Mouse (Mus musculus) thymus, postnatal 10 days (tissue): ENCODE results near the gene Tstd1.
A peak's percentile ranks its signal among the peaks of the same experiment; 100 is the strongest.

Experiments used
- DNase-seq, 2 experiments: peaks; one replicate each; pipeline ENCODE4 v3.0.0; 2021; ENCODE audit warnings: low spot score in 2 of 2

The Tstd1 gene

DNA sequence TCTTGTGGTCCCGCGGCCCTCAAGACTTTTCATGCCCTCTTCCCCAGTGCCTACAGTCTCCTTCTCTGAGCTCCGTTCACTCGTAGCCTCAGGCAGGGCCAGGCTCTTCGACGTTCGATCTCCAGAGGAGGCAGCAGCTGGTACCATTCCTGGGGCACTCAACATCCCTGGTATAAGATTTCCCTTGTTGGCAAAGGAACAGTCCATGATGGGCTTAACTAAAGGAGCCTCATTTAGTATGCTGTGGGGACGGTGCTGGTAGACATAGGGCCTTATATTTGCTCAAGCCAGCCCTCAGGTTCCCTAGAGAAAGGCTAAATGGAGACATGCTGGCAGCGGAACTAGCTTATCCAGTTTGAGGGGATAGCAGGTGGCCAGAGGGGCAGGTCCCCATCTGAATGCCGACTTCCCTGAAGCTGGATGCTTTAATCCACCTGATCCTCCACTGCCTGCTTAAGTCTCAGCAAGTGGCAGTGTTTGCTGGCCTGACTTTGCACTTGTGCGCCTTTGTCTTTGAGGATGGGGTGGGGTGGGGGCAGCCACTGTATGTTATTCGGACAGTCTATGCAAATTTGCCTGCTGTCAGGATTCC lies 715 bp downstream of the Tstd1 start:
- no peak for DNase-seq

- no peak for DNase-seq
These were observed 1.2 kb downstream of the Tstd1 start for GRCm38 (mm10) chr1:171419905-171420304.

DNA sequence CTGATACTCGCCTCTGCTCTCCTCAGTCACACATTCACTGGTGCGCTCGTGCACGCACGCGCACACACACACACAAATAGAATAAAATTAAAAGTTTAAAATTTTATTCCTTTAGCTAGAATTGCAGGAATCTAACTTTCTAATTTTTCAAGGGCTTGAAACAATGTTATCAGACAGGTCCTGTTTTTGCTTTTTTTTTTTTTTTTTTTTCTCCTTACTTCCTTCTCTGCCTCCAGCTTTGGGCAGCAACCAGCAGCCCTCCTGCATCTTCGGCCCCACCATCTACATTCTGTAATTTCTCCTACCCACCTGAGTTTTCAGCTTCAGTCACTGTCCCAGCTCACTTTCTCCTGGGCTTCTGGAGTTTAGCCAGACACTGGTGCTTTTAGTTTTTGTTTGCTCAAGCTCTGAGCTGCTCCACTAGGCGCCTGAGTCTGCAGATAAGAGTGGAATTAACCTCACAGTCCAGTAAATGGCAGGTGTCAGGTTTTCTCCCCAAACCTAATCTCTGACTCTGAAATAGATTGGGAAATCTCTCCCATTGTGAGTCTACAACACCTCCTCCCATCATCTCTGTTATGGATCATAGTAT lies 3.9 kb downstream of the Tstd1 start:
- DNase-seq, result no peak

DNA sequence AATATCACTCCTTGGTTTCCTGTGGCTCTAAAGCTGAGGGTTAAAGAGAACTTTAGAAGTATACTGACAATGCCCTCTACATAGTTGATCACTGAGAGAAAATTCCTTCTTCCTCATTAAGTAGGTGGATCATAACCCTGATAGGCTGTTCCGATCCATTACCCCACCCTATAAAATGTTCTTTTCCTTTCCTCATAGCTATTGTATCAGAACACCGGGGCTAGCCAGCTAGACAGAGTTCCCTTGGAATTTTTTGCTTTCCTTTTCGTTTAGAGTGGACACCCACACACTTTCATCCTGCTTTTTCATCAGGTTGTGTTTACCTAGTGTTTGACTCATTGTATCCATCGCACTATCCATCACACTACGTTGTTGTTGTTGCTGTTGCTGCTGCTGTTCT lies 6.0 kb downstream of the Tstd1 start:
- DNase-seq, result no peak

DNA sequence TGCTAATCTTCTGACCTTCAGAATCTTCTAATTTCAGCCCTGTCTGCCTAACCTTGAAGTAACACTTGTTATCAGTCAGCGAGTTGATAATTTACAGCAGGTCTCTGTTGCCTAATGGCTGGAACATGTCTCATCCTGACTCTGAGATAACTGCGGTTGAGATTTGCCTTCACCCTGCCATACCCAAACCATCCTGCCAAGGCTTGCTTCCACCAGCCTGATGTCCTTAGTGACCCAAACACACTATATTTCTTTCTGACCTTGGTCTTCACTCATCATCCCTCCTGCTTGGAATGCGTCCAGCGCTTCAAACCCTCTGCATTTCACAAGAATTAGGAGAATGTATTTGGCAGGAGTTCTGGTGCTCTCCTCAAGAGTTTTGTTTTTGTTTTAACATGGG lies 6.5 kb downstream of the Tstd1 start:
- DNase-seq, result no peak

GRCm38 (mm10) chr1:171432158-171432557 lies 13.5 kb downstream of the Tstd1 start:
- no peak for DNase-seq

DNA sequence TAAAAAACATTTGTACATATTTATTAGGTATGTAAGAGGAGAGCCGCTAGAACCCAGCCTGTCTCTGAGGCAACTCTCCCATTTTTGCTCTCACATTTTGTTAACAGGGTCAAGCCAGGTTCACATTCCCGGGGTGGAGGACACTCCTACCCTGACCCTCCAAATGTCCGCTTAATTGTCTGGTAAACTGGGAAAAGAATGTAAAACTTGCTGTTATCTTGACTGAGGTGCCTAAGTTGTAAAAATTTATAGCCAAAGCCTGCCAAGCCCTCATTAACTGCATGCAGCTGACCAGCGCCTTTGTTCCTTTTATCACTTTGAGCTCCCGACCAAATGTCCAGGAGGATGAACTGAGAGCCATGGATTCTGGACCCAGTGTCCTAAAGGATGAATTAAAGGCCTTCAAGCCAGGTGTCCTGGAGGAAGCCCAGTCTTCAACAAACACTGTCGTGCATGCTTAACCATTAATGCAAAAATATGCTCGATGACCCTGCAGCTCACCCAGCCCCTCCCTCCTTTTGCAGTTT lies 16.7 kb downstream of the Tstd1 start:
- DNase-seq, result no peak

GRCm38 (mm10) chr1:171435974-171436373 lies 17.3 kb downstream of the Tstd1 start:
- no peak for DNase-seq

DNA sequence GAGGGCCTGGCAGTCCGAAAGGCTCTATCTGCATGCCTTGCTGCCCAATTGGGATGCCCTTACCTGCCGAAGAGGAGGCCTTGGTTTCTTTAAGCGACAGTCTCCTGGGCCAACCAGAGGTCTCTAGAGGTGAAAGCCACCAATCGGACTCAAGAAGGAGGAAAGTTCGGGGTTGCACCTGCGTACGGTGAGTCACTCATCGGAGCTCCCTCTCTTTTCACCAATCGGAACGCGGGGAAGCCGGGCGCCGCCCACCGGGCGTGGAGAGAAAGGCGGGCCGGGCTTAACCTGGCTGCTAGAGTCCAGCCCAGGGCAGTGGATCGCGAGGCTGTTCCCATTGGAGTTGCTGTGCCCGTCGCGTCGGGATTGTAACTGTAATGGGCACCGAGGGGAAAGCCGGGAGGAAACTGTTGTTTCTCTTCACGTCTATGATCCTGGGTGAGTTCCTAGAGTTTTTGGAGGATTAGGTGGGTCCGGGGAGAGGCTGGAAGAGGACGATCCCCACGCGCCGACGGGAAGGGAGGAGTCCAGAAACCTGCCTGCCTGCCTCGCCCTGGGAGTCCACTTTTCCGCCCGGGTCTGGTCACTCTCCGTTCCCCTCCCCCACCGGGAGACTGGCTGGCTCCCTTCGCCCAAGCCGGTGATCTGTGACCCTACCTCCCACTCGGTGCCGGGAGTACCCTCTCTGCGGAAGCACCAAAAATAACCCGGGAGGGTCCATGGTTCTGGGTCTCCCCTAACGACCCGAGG lies 18.8 kb downstream of the Tstd1 start, which contains the start of gene F11r:
Gene F11r, plus strand, starts transcription at position 272 of the 750 bp plus-strand sequence.
- peak; percentile 29 to 44 for DNase-seq

DNA sequence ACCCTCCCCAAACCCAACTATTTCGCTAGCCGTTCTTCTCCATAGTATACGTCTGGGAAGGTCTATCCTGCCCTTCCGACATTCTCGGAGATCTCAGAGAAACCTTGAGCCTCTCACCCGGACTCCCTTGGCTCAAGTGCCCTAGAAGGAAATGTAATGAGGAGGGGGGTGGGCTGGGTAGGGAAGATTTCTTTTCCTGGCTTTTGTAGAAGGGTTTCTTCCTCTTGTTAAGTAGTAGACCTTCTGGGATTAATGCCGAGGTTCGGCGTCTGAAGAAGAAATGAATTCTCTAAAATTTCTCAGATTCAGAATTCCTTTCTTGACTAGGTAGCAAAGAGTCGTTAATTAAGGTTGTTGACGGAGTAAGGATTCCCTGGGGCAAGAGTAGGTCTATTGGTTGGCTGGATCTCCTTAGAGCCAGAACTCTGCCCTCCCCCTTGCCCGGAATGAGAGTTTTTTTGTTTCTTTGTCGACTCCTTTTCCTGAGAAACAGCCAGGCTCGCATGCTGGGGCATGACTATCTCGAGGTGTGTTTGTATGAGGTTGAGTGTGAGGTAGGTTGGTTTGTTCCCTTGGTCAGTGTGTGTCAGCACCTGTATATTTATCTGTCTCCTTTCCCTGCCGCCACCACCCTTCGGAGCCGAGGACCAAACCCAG lies 19.5 kb downstream of the Tstd1 start:
- no peak for DNase-seq

GRCm38 (mm10) chr1:171439072-171439471 lies 20.4 kb downstream of the Tstd1 start:
- DNase-seq, result no peak

DNA sequence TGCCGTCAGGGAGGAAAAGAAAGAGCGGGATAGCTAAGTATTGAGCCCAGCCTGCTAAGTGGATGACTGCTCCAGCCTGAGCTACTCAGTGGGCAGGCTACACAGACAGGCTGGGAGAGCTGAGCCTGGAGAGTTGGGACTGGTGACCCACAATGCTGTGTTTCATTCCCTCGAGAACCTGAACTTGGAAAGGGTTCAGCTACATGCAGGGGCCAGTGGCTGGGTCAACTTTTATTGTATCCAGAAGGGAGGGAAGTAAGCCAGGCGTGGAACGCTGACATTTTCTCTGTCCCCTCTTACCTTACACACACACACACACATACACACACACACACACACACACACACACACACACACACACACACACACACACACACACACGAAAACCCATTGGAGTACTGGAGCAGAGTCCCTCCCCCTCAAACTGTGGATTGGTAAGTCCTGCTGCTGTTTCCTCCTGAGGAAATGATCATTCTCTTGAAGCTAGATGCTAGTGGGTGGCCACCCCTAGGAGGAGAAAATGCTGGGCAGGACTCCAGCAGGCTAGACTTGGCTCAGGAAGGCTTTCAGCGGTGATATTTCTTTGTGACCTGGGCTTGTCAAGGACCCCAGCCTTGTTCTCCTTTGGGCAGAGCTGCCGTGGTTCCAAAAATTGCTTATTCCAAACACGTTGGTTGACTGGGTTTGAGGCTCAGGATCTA lies 21.5 kb downstream of the Tstd1 start:
- no peak for DNase-seq

- no peak for DNase-seq
These were observed 23.1 kb downstream of the Tstd1 start for GRCm38 (mm10) chr1:171441466-171442412.

DNA sequence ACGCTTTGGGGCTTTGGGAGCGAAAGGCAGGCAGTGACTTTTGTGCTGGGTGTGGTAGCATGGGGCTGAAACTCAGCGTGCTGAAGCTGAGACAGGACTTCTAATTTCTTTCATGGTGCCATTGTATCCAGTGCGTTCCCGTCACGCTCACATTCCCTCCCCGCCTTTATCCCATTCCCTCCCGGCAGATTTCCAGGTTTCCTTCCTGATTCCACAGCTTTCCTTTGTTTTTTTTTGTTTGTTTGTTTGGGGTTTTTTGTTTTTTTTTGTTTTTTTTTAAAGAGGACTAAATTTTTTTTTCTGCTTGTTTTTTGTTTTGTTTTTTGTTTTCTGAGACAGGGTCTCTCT lies 23.7 kb downstream of the Tstd1 start:
- DNase-seq, result no peak

- DNase-seq, result no peak
These were observed 26.4 kb downstream of the Tstd1 start for GRCm38 (mm10) chr1:171445050-171445449.

DNA sequence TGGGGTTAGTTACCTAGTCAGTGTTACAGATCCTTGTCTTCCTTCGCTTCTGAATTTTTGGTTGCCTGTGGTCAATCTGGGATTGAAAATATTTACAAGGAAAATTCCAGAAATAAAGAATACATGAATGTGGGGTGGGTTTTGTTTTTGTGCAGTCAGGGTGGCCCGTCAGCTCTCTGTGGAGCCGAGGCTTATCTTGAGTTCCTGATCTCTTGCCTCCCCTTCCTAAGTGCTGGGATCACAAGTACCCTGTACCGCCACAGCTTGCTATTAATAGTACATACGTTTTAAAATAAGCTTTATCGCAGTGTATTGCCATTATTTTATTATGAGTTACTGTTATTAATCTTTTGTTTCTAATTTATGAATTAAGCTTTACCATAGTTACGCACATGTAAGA lies 28.2 kb downstream of the Tstd1 start:
- no peak for DNase-seq

- DNase-seq, result no peak
These were observed 29.0 kb downstream of the Tstd1 start for GRCm38 (mm10) chr1:171447692-171448091.

GRCm38 (mm10) chr1:171450062-171450461 lies 31.4 kb downstream of the Tstd1 start:
- no peak for DNase-seq

DNA sequence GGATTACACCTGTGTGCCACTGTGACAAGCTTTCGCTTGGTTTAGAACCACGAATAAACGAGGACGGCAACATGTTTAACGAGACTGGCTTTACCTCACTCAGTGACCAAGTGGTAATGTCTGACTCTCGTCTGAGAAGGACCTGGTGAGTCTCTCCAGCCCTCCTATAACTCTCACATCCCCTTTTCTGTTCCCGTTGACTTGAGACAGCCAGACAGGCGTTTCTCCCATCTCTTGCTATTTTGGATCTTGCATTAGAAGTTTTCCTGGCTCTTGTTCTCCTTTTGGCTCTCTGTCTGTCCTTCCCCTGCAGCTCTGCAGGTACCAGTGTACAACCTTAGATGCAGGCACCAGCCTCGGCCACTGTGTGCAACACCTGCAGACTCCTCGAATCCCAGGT lies 32.3 kb downstream of the Tstd1 start:
- DNase-seq, result no peak

DNA sequence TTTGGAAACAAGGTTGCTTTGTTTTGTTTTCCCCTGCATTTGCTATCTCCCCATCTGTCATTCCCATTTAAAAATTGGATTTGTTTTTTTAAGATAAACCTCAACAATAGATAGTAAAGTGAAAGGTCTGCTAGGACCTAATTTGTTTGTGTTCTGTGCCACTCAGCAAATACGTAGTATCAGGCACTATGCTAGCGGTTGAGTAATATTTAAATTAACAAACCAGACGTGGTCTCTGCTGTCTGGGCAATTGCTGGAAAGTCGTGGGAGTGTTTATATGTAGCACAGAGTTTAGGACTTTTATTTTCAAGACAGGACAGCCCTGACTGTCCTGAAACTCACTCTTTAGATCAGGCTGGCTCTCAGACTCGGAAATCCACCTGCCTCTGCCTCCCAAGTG lies 33.9 kb downstream of the Tstd1 start:
- no peak for DNase-seq

GRCm38 (mm10) chr1:171452923-171453322 lies 34.3 kb downstream of the Tstd1 start:
- no peak for DNase-seq
